Mouse (Mus musculus) urinary bladder, postnatal 14 days (tissue): ENCODE data around the gene Vmn2r44.
"Not testable (repeated sequence)": the region's sequence is repeated elsewhere in the genome, so short reads cannot be mapped to it uniquely, and the experiment has no call there.

Experiments
- DNase-seq: peaks from one replicate; pipeline ENCODE4 v3.0.0; 2021; ENCODE audit warnings: low spot score

The Vmn2r44 gene

GRCm38 (mm10) chr7:8383233-8383632 lies at the start of gene Vmn2r44:
Vmn2r44 (minus strand) TSS chr7:8383333.
- not testable (repeated sequence) for DNase-seq

GRCm38 (mm10) chr7:8357879-8358278 lies 25.3 kb downstream of the Vmn2r44 start:
- peak; percentile 7 for DNase-seq
